Comparison of ENCODE assay signal across 9 mouse cellular contexts in the genomic region with DNA sequence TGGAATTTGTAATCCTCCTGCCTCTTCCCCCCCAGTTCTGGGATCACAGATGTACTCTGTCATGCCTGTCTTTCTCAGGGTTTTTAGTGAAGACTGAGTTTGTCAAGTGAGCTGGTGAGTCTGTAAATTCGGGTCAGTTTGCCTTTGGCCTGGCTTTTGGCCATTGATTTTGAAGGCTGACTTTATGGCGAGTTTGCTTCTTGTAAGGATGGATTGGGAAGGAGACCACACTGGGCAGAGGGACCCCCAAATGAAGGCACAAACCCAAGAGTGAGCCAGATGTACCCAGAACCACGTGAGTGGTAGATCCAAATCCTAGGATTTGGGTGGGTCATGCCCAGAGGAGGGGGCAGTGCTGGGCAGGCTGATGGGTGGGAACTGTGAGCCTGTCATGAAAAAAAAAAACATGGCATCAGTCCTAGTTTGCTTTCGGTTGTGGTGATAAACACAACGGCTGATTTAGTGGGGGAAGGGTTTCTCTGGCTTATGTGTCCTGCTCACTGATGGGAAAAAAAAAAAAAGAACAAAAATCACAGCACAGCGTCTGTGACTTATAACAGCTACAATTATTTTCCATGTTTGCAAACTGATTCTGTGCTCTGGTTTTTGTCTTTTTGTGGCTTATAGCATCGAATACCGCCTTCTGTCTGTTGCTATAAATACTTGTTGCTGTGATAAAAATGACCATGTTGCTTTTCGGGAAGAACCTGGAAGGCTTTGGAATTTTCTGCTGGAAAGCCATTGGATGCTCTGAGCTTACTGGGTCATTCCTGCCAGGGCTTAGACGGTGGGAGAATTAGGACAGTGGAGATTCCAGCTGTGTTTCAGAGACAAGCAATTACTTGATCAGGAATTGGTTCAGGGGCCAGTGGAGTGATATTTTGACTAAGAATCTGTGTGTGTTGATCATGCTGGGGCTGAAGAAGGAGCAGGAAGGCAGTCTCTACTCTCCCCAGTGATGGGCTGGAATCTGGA. TPM values are rescaled to one million over a fixed set of nuclear protein-coding genes. Genes with fewer than 3 reads are reported as not detected.
DNase-seq lines count a peak whose midpoint lies in the region; ATAC-seq and TF ChIP-seq lines count a peak whose summit lies in the region.
"Had no signal": no experiment of that assay in that cellular context is flagged by ENCODE, and none has a peak within 500 bp of the region (broad histone marks: within the 10 kb centered on the region; RNA-seq: fewer than 3 reads in every experiment).

No protein-coding gene starts in this region.

- DNase-seq in heart, adult 8-10 months (ENCODE audit: low spot score) = peak; percentile 50
- DNase-seq in heart, postnatal 4 days = no peak
- no peak for DNase-seq in lung, postnatal 4 days
- DNase-seq in layer of hippocampus, adult 18-20 months (ENCODE audit: low spot score in 2 of 2) = no peak
- DNase-seq: thymus, postnatal 25 days had no signal

- H3K9ac ChIP-seq in lung, embryonic 16.5 days (ENCODE audit: low read length) = no peak overlapping the region
- H3K9ac ChIP-seq in heart, embryonic 11.5 days (ENCODE audit: low read depth, low read length) = no peak overlapping the region

- H3K36me3 ChIP-seq in lung, embryonic 16.5 days (ENCODE audit: control insufficient read depth, insufficient read depth, low read length) = peaks cover 8% of the 10 kb centered on the region; the same call in 1 of the 2 replicates
- no peaks in the 10 kb centered on the region; the same call in none of the 2 replicates for H3K36me3 ChIP-seq in heart, embryonic 11.5 days (ENCODE audit: control insufficient read depth, insufficient read depth, low read length)
- H3K36me3 ChIP-seq in small intestine, adult 2 months (ENCODE audit: control insufficient read depth, insufficient read depth, low read length) = no peaks in the 10 kb centered on the region

- no peak for TF ChIP-seq CTCF in small intestine, adult 2 months (IDR thresholded peaks at IDR 0.05; ENCODE audit: extremely low read depth, insufficient read length, insufficient replicate concordance, low read depth, low read length)

- ATAC-seq in lung, embryonic 16.5 days (ENCODE audit: low read depth) = 0 out of 2 replicates have a peak, but pooled peaks have one; percentile 8
- no peak for ATAC-seq in heart, embryonic 11.5 days (replicated peaks; ENCODE audit: insufficient number of reproducible peaks, low FRiP score, low TSS enrichment)
- ATAC-seq in inflammation-experienced regulatory T-cells, adult 6 months = no peak

- H3K9me3 ChIP-seq in lung, embryonic 16.5 days (ENCODE audit: control insufficient read depth, low read length) = 0 out of 2 replicates have a peak, but pooled peaks cover 3% of the 10 kb centered on the region
- H3K9me3 ChIP-seq in heart, embryonic 11.5 days (replicated peaks; ENCODE audit: control insufficient read depth, low read length) = no peaks in the 10 kb centered on the region

- H3K4me1 ChIP-seq in lung, embryonic 16.5 days (replicated peaks; ENCODE audit: control insufficient read depth, insufficient read depth, low read length) = peaks cover 32% of the 10 kb centered on the region
- peaks cover 55% of the 10 kb centered on the region for H3K4me1 ChIP-seq in heart, embryonic 11.5 days (ENCODE audit: control insufficient read depth, insufficient read depth, low read length)
- H3K4me1 ChIP-seq in small intestine, adult 2 months (ENCODE audit: control insufficient read depth, insufficient read depth, insufficient read length, low read length) = no peaks in the 10 kb centered on the region

- TF ChIP-seq POLR2A in small intestine, adult 2 months (IDR thresholded peaks at IDR 0.05; ENCODE audit: low read depth, low read length) = no peak

- peak overlapping the region; percentile 60 for H3K27ac ChIP-seq in lung, embryonic 16.5 days (ENCODE audit: low read length)
- H3K27ac ChIP-seq in heart, embryonic 11.5 days (ENCODE audit: low read depth, low read length) = peak overlapping the region; percentile 41; the same call in 1 of the 2 replicates
- H3K27ac ChIP-seq in small intestine, adult 2 months (ENCODE audit: insufficient read depth, low read depth, low read length) = 0 out of 2 replicates have a peak overlapping the region, but pooled peaks have one; percentile 14

- no peak overlapping the region for H3K4me2 ChIP-seq in lung, embryonic 16.5 days (ENCODE audit: low read depth, low read length)
- H3K4me2 ChIP-seq in heart, embryonic 11.5 days = peak overlapping the region; percentile 17; the same call in 1 of the 2 replicates

- no peaks in the 10 kb centered on the region for H3K27me3 ChIP-seq in lung, embryonic 16.5 days (ENCODE audit: control insufficient read depth, insufficient read depth, low read depth, low read length)
- H3K27me3 ChIP-seq in heart, embryonic 11.5 days (ENCODE audit: control insufficient read depth, insufficient read depth, low read length) = no peaks in the 10 kb centered on the region
- H3K27me3 ChIP-seq in small intestine, adult 2 months (ENCODE audit: control insufficient read depth, insufficient read depth, low read length) = no peaks in the 10 kb centered on the region

- 46% methylated on average over 10 of the region's 10 CpGs for WGBS in lung, embryonic 16.5 days
- WGBS in heart, embryonic 11.5 days (ENCODE audit: insufficient replicate concordance) = 42% methylated on average over 10 of the region's 10 CpGs
- 63% methylated on average over 10 of the region's 10 CpGs for WGBS in small intestine, adult 2 months

- H3K4me3 ChIP-seq in lung, embryonic 16.5 days (ENCODE audit: low read length) = no peak overlapping the region
- no peak overlapping the region for H3K4me3 ChIP-seq in heart, embryonic 11.5 days (ENCODE audit: low read depth, low read length)
- H3K4me3 ChIP-seq in small intestine, adult 2 months (ENCODE audit: low read depth, low read length) = no peak overlapping the region

RNA-seq across cellular contexts. Expression of a gene that starts 45.4 kb away (rescaled TPM):
- 10 to 100 TPM; 16.3 to 21.5 (median 20.7) TPM for total RNA-seq in heart, adult 8-10 months (2022)
- 10 to 100 TPM; 45.2 to 45.9 TPM for total RNA-seq in heart, postnatal 4 days (2021)
- 19.4 and 20.8 TPM in 2 replicates for polyA plus RNA-seq in lung, embryonic 16.5 days (2015; fragmentation: Nextera tagmentation; extraction: Ambion mirVana)
- polyA plus RNA-seq in heart, embryonic 11.5 days (2014; fragmentation: Nextera tagmentation; extraction: Ambion mirVana) = 19.9 and 24.8 TPM in 2 replicates
- polyA plus RNA-seq in small intestine, adult 2 months (2012; rRNA removed) = 2.3 and 3.0 TPM in 2 replicates
- 1 to 10 TPM; 1.4 to 8.0 (median 7.3) TPM for polyA plus RNA-seq in inflammation-experienced regulatory T-cells, adult 6 months (2017; shearing (Covaris generic))
- 10 to 100 TPM; 23.1 to 29.1 TPM for total RNA-seq in layer of hippocampus, adult 18-20 months (2021)
